Mouse (Mus musculus): ENCODE measurements around the gene Csf2rb2. TPM values are rescaled to one million over a fixed set of nuclear protein-coding genes. Genes with fewer than 3 reads are reported as not detected.
"Not testable (repeated sequence)": the region's sequence is repeated elsewhere in the genome, so short reads cannot be mapped to it uniquely, and the experiment has no call there.

The Csf2rb2 gene
- total RNA-seq, 1 experiment: 0.09 TPM

- in situ Hi-C loops (cut with MboI; ENCODE audit: low sequenced_read_pairs in 2 of 2, unreplicated experiment in 2 of 2): no loop called here
- TF ChIP-seq CHD2 (IDR thresholded peaks at IDR 0.05; ENCODE audit: low read depth, low read length) (no peak), HCFC1 (IDR thresholded peaks at IDR 0.05; ENCODE audit: borderline replicate concordance, insufficient read depth, low read length) (no peak), ZNF384 (IDR thresholded peaks at IDR 0.05; ENCODE audit: low read depth, low read length) (no peak), MAFK (IDR thresholded peaks at IDR 0.05; ENCODE audit: insufficient read depth, low read depth, low read length) (no peak), ZC3H11A (IDR thresholded peaks at IDR 0.05; ENCODE audit: borderline replicate concordance, low read depth, low read length) (no peak)
- DNase-seq (ENCODE audit: low read depth, low spot score): no peak
- H3K9me3 ChIP-seq (ENCODE audit: control insufficient read depth, insufficient read depth, low read depth, low read length): no peaks in the 10 kb centered on the region
- no peak overlapping the region for H3K9ac ChIP-seq (ENCODE audit: insufficient read depth, low read depth, low read length, poor library complexity, severe bottlenecking)
- no peak overlapping the region for H3K4me3 ChIP-seq (ENCODE audit: insufficient read depth in 1 of 2, low read depth in 1 of 2, low read length in 2 of 2, poor library complexity in 1 of 2, severe bottlenecking in 1 of 2)
- no peak overlapping the region for H3K27ac ChIP-seq (ENCODE audit: insufficient read depth, low read depth, low read length, poor library complexity, severe bottlenecking)
- H3K4me1 ChIP-seq (ENCODE audit: control insufficient read depth in 2 of 2, insufficient read depth in 2 of 2, low read length in 2 of 2, poor library complexity in 1 of 2): 0 out of 4 replicates have a peak, but pooled peaks cover 0 to 2% of the 10 kb centered on the region in 2 experiments
- no peaks in the 10 kb centered on the region for H3K36me3 ChIP-seq (ENCODE audit: control insufficient read depth, insufficient read depth, low read length, poor library complexity, severe bottlenecking)
Measured at GRCm38 (mm10) chr15:78263286-78263685, 42.2 kb downstream of the Csf2rb2 start.

GRCm38 (mm10) chr15:78260668-78261333 lies 44.7 kb downstream of the Csf2rb2 start:
- TF ChIP-seq CHD2 (IDR thresholded peaks at IDR 0.05; ENCODE audit: low read depth, low read length) (no peak), ZC3H11A (IDR thresholded peaks at IDR 0.05; ENCODE audit: borderline replicate concordance, low read depth, low read length) (no peak), HCFC1 (IDR thresholded peaks at IDR 0.05; ENCODE audit: borderline replicate concordance, insufficient read depth, low read length) (no peak), MAFK (IDR thresholded peaks at IDR 0.05; ENCODE audit: insufficient read depth, low read depth, low read length) (no peak), ZNF384 (IDR thresholded peaks at IDR 0.05; ENCODE audit: low read depth, low read length) (no peak)
- Histone ChIP-seq H3K36me3 (ENCODE audit: control insufficient read depth, insufficient read depth, low read length, poor library complexity, severe bottlenecking) (no peaks in the 10 kb centered on the region), H3K4me3 (ENCODE audit: insufficient read depth in 1 of 2, low read depth in 1 of 2, low read length in 2 of 2, poor library complexity in 1 of 2, severe bottlenecking in 1 of 2) (no peak overlapping the region), H3K27ac (ENCODE audit: insufficient read depth, low read depth, low read length, poor library complexity, severe bottlenecking) (no peak overlapping the region), H3K9me3 (ENCODE audit: control insufficient read depth, insufficient read depth, low read depth, low read length) (no peaks in the 10 kb centered on the region), H3K4me1 (ENCODE audit: control insufficient read depth in 2 of 2, insufficient read depth in 2 of 2, low read length in 2 of 2, poor library complexity in 1 of 2) (0 out of 4 replicates have a peak, but pooled peaks cover 0 to 2% of the 10 kb centered on the region in 2 experiments), H3K9ac (ENCODE audit: insufficient read depth, low read depth, low read length, poor library complexity, severe bottlenecking) (no peak overlapping the region)
- in situ Hi-C loops (cut with MboI; ENCODE audit: low sequenced_read_pairs in 2 of 2, unreplicated experiment in 2 of 2): no loop called here
- no peak for DNase-seq (ENCODE audit: low read depth, low spot score)

GRCm38 (mm10) chr15:78258246-78258865 lies 47.2 kb downstream of the Csf2rb2 start:
- H3K4me3 ChIP-seq (ENCODE audit: insufficient read depth in 1 of 2, low read depth in 1 of 2, low read length in 2 of 2, poor library complexity in 1 of 2, severe bottlenecking in 1 of 2): no peak overlapping the region
- in situ Hi-C loops (cut with MboI; ENCODE audit: low sequenced_read_pairs in 2 of 2, unreplicated experiment in 2 of 2): no loop called here
- no peak overlapping the region for H3K9ac ChIP-seq (ENCODE audit: insufficient read depth, low read depth, low read length, poor library complexity, severe bottlenecking)
- no peak for DNase-seq (ENCODE audit: low read depth, low spot score)
- H3K4me1 ChIP-seq (ENCODE audit: control insufficient read depth in 2 of 2, insufficient read depth in 2 of 2, low read length in 2 of 2, poor library complexity in 1 of 2): no peaks in the 10 kb centered on the region; a peak in 2 of 4 replicates
- H3K36me3 ChIP-seq (ENCODE audit: control insufficient read depth, insufficient read depth, low read length, poor library complexity, severe bottlenecking): no peaks in the 10 kb centered on the region
- H3K9me3 ChIP-seq (ENCODE audit: control insufficient read depth, insufficient read depth, low read depth, low read length): no peaks in the 10 kb centered on the region
- H3K27ac ChIP-seq (ENCODE audit: insufficient read depth, low read depth, low read length, poor library complexity, severe bottlenecking): no peak overlapping the region
- no peak for TF ChIP-seq HCFC1 (IDR thresholded peaks at IDR 0.05; ENCODE audit: borderline replicate concordance, insufficient read depth, low read length)
- no peak for TF ChIP-seq CHD2 (IDR thresholded peaks at IDR 0.05; ENCODE audit: low read depth, low read length)
- no peak for TF ChIP-seq ZNF384 (IDR thresholded peaks at IDR 0.05; ENCODE audit: low read depth, low read length)
- TF ChIP-seq ZC3H11A (IDR thresholded peaks at IDR 0.05; ENCODE audit: borderline replicate concordance, low read depth, low read length): no peak
- no peak for TF ChIP-seq MAFK (IDR thresholded peaks at IDR 0.05; ENCODE audit: insufficient read depth, low read depth, low read length)

- H3K9me3 ChIP-seq (ENCODE audit: control insufficient read depth, insufficient read depth, low read depth, low read length): no peaks in the 10 kb centered on the region
- no peak overlapping the region for H3K27ac ChIP-seq (ENCODE audit: insufficient read depth, low read depth, low read length, poor library complexity, severe bottlenecking)
- DNase-seq (ENCODE audit: low read depth, low spot score): peak; percentile 50
- in situ Hi-C loops (cut with MboI; ENCODE audit: low sequenced_read_pairs in 2 of 2, unreplicated experiment in 2 of 2): no loop called here
- H3K9ac ChIP-seq (ENCODE audit: insufficient read depth, low read depth, low read length, poor library complexity, severe bottlenecking): no peak overlapping the region
- H3K36me3 ChIP-seq (ENCODE audit: control insufficient read depth, insufficient read depth, low read length, poor library complexity, severe bottlenecking): no peaks in the 10 kb centered on the region
- TF ChIP-seq CHD2 (IDR thresholded peaks at IDR 0.05; ENCODE audit: low read depth, low read length) (no peak), ZC3H11A (IDR thresholded peaks at IDR 0.05; ENCODE audit: borderline replicate concordance, low read depth, low read length) (peak; percentile 78), MAFK (IDR thresholded peaks at IDR 0.05; ENCODE audit: insufficient read depth, low read depth, low read length) (no peak)
- H3K4me3 ChIP-seq (ENCODE audit: insufficient read depth in 1 of 2, low read depth in 1 of 2, low read length in 2 of 2, poor library complexity in 1 of 2, severe bottlenecking in 1 of 2): no peak overlapping the region
- no peaks in the 10 kb centered on the region; a peak in 2 of 4 replicates for H3K4me1 ChIP-seq (ENCODE audit: control insufficient read depth in 2 of 2, insufficient read depth in 2 of 2, low read length in 2 of 2, poor library complexity in 1 of 2)
Measured at GRCm38 (mm10) chr15:78257326-78258050, 48.0 kb downstream of the Csf2rb2 start.

GRCm38 (mm10) chr15:78256602-78257259 lies 48.8 kb downstream of the Csf2rb2 start:
- in situ Hi-C loops (cut with MboI; ENCODE audit: low sequenced_read_pairs in 2 of 2, unreplicated experiment in 2 of 2): not testable (repeated sequence)

More at GRCm38 (mm10) chr15:78256602-78257259, 48.8 kb downstream of the Csf2rb2 start:
- not testable (repeated sequence) for H3K4me3 ChIP-seq (ENCODE audit: insufficient read depth in 1 of 2, low read depth in 1 of 2, low read length in 2 of 2, poor library complexity in 1 of 2, severe bottlenecking in 1 of 2); H3K27ac ChIP-seq (ENCODE audit: insufficient read depth, low read depth, low read length, poor library complexity, severe bottlenecking); H3K9me3 ChIP-seq (ENCODE audit: control insufficient read depth, insufficient read depth, low read depth, low read length); H3K9ac ChIP-seq (ENCODE audit: insufficient read depth, low read depth, low read length, poor library complexity, severe bottlenecking); DNase-seq (ENCODE audit: low read depth, low spot score); H3K36me3 ChIP-seq (ENCODE audit: control insufficient read depth, insufficient read depth, low read length, poor library complexity, severe bottlenecking); H3K4me1 ChIP-seq (ENCODE audit: control insufficient read depth in 2 of 2, insufficient read depth in 2 of 2, low read length in 2 of 2, poor library complexity in 1 of 2)
